Mouse (Mus musculus): Measurements from ENCODE around the gene Ubap2. TPM values are rescaled to one million over a fixed set of nuclear protein-coding genes. Genes with fewer than 3 reads are reported as not detected.

The Ubap2 gene
- total and polyA plus RNA-seq, 3 experiments, result 22.7 to 170 (median 127) TPM

GRCm38 (mm10) chr4:41257752-41258151, 17.2 kb downstream of the Ubap2 start:
- no peak overlapping the region for H3K4me3 ChIP-seq (ENCODE audit: control insufficient read depth in 1 of 2, insufficient read depth in 1 of 2, low read depth in 2 of 2, low read length in 2 of 2)
- H3K79me2 ChIP-seq (ENCODE audit: control insufficient read depth, insufficient read depth, low read length, poor library complexity), result peaks cover 67% of the 10 kb centered on the region
- peaks cover 4 to 5% of the 10 kb centered on the region in 2 experiments for H3K4me1 ChIP-seq (ENCODE audit: control insufficient read depth in 1 of 2, insufficient read depth in 2 of 2, low read length in 2 of 2)
- no peaks in the 10 kb centered on the region for H3K27me3 ChIP-seq (ENCODE audit: control insufficient read depth in 1 of 2, insufficient read depth in 2 of 2, low read length in 2 of 2)
- H3K36me3 ChIP-seq (ENCODE audit: control insufficient read depth in 1 of 2, insufficient read depth in 2 of 2, low read length in 2 of 2), result peaks cover 6 to 15% of the 10 kb centered on the region in 2 experiments
- no peak for TF ChIP-seq ETS1 (IDR thresholded peaks at IDR 0.05; ENCODE audit: low read depth, low read length)
- TF ChIP-seq UBTF (IDR thresholded peaks at IDR 0.05; ENCODE audit: borderline replicate concordance, insufficient read depth, low read depth, low read length), result no peak
- H3K9ac ChIP-seq (ENCODE audit: control insufficient read depth, low read depth, low read length, poor library complexity, severe bottlenecking), result no peak overlapping the region
- DNase-seq (ENCODE audit: low read depth, low spot score), result no peak
- no peaks in the 10 kb centered on the region for H3K9me3 ChIP-seq (replicated peaks; ENCODE audit: insufficient read depth, low read length)
- H3K27ac ChIP-seq (ENCODE audit: control insufficient read depth, low read depth, low read length), result no peak overlapping the region

- H3K79me2 ChIP-seq (ENCODE audit: control insufficient read depth, insufficient read depth, low read length, poor library complexity), result peaks cover 65% of the 10 kb centered on the region
- H3K9me3 ChIP-seq (replicated peaks; ENCODE audit: insufficient read depth, low read length), result no peaks in the 10 kb centered on the region
- H3K9ac ChIP-seq (ENCODE audit: control insufficient read depth, low read depth, low read length, poor library complexity, severe bottlenecking), result no peak overlapping the region
- DNase-seq (ENCODE audit: low read depth, low spot score), result no peak
- TF ChIP-seq POLR2AphosphoS5 (IDR thresholded peaks at IDR 0.05; ENCODE audit: borderline replicate concordance, low read depth, low read length) (no peak), USF2 (IDR thresholded peaks at IDR 0.05; ENCODE audit: borderline replicate concordance in 1 of 2, insufficient read depth in 1 of 2, low read depth in 1 of 2, low read length in 2 of 2) (no peak)
- H3K27ac ChIP-seq (ENCODE audit: control insufficient read depth, low read depth, low read length), result no peak overlapping the region
- H3K27me3 ChIP-seq (ENCODE audit: control insufficient read depth in 1 of 2, insufficient read depth in 2 of 2, low read length in 2 of 2), result no peaks in the 10 kb centered on the region
- no peak overlapping the region for H3K4me3 ChIP-seq (ENCODE audit: control insufficient read depth in 1 of 2, insufficient read depth in 1 of 2, low read depth in 2 of 2, low read length in 2 of 2)
- peaks cover 4 to 5% of the 10 kb centered on the region in 2 experiments for H3K4me1 ChIP-seq (ENCODE audit: control insufficient read depth in 1 of 2, insufficient read depth in 2 of 2, low read length in 2 of 2)
- H3K36me3 ChIP-seq (ENCODE audit: control insufficient read depth in 1 of 2, insufficient read depth in 2 of 2, low read length in 2 of 2), result peaks cover 6 to 20% of the 10 kb centered on the region in 2 experiments
Measured at GRCm38 (mm10) chr4:41255564-41256210, 19.3 kb downstream of the Ubap2 start.

DNA sequence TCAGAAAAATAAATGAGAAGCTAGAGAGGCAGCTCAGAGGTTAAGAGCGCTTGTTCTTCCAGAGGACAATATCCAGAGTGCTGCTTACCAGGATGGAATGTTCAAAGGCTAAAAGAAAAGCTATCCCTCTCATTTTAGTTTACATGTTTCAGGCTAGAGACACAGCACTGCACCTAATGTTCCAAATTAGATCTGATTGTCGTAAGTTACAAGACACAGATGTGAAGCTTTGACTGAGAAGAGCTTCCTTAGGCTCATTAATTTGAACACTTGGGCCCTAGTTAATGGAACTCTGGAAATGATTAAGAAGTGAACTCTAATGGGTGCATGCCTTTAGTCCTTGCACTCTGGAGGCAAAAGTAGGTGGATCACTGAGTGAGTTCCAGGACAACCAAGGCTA, 21.2 kb downstream of the Ubap2 start:
- Histone ChIP-seq H3K9ac (ENCODE audit: control insufficient read depth, low read depth, low read length, poor library complexity, severe bottlenecking) (no peak overlapping the region), H3K27ac (ENCODE audit: control insufficient read depth, low read depth, low read length) (no peak overlapping the region), H3K4me1 (ENCODE audit: control insufficient read depth in 1 of 2, insufficient read depth in 2 of 2, low read length in 2 of 2) (peaks cover 4 to 5% of the 10 kb centered on the region in 2 experiments), H3K27me3 (ENCODE audit: control insufficient read depth in 1 of 2, insufficient read depth in 2 of 2, low read length in 2 of 2) (no peaks in the 10 kb centered on the region), H3K36me3 (ENCODE audit: control insufficient read depth in 1 of 2, insufficient read depth in 2 of 2, low read length in 2 of 2) (peaks cover 6 to 28% of the 10 kb centered on the region in 2 experiments), H3K4me3 (ENCODE audit: control insufficient read depth in 1 of 2, insufficient read depth in 1 of 2, low read depth in 2 of 2, low read length in 2 of 2) (no peak overlapping the region), H3K79me2 (ENCODE audit: control insufficient read depth, insufficient read depth, low read length, poor library complexity) (peaks cover 54% of the 10 kb centered on the region), H3K9me3 (replicated peaks; ENCODE audit: insufficient read depth, low read length) (no peaks in the 10 kb centered on the region)
- no peak for DNase-seq (ENCODE audit: low read depth, low spot score)
- TF ChIP-seq POLR2AphosphoS5 (IDR thresholded peaks at IDR 0.05; ENCODE audit: borderline replicate concordance, low read depth, low read length) (no peak), SMC3 (IDR thresholded peaks at IDR 0.05; ENCODE audit: low read depth, low read length) (no peak), TCF12 (IDR thresholded peaks at IDR 0.05; ENCODE audit: low read depth, low read length) (no peak), E2F4 (IDR thresholded peaks at IDR 0.05; ENCODE audit: borderline replicate concordance, low read depth, low read length) (no peak), ZKSCAN1 (IDR thresholded peaks at IDR 0.05; ENCODE audit: low read depth, low read length) (no peak)

Data from MEL (cell line).